Mouse (Mus musculus): ENCODE measurements at regions not wholly inside any gene's neighbourhood (a gene's known extent, or its start where the extent isn't known, plus 50 kb on each side); places are given as distances from the start of the nearest gene placed in this dataset.
"Not testable (repeated sequence)": the region's sequence is repeated elsewhere in the genome, so short reads cannot be mapped to it uniquely, and the experiment has no call there.

DNA sequence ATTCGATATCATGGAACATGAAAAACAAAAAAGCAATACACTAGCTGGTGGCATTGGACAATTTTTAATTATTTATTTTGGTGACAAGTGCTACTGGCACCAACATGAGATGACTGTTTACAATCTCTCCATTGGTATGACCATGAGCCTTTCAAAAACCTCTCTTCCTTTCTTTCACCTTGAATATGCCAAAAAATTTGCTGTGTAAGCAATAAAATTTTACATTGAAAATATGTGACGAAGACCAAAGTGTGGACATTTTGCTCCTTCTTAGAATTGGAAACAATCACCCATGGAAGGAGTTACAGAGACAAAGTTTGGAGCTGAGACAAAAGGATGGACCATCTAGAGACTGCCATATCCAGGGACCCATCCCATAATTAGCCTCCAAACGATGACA lies 83.4 kb upstream of the Gm49339 start:
- H3K36me3 ChIP-seq (replicated peaks; ENCODE audit: low read length); H3K4me1 ChIP-seq; H3K4me3 ChIP-seq (replicated peaks); H3K27me3 ChIP-seq (replicated peaks); H3K9me3 ChIP-seq: not testable (repeated sequence)

GRCm38 (mm10) chr10:51405141-51405540 lies 75.3 kb upstream of the Gm49339 start:
- H3K27me3 ChIP-seq (replicated peaks), result no peaks in the 10 kb centered on the region
- TF ChIP-seq GATA1 (IDR thresholded peaks at IDR 0.05; ENCODE audit: borderline replicate concordance, low read length) (no peak), FLI1 (IDR thresholded peaks at IDR 0.05; ENCODE audit: low read length) (no peak)
- no peaks in the 10 kb centered on the region for H3K36me3 ChIP-seq (replicated peaks; ENCODE audit: low read length)
- peak overlapping the region; percentile 66 for H3K4me3 ChIP-seq (replicated peaks)
- no peaks in the 10 kb centered on the region for H3K9me3 ChIP-seq
- H3K4me1 ChIP-seq, result peaks cover 3% of the 10 kb centered on the region; the same call in 1 of the 2 replicates

GRCm38 (mm10) chr10:51412795-51413194 lies 67.6 kb upstream of the Gm49339 start:
- H3K4me3 ChIP-seq (replicated peaks), result no peak overlapping the region
- TF ChIP-seq FLI1 (IDR thresholded peaks at IDR 0.05; ENCODE audit: low read length) (no peak), GATA1 (IDR thresholded peaks at IDR 0.05; ENCODE audit: borderline replicate concordance, low read length) (no peak)
- no peaks in the 10 kb centered on the region for H3K36me3 ChIP-seq (replicated peaks; ENCODE audit: low read length)
- no peaks in the 10 kb centered on the region for H3K27me3 ChIP-seq (replicated peaks)
- H3K4me1 ChIP-seq, result peaks cover 32% of the 10 kb centered on the region
- H3K9me3 ChIP-seq, result peaks cover 3% of the 10 kb centered on the region; the same call in 1 of the 2 replicates

DNA sequence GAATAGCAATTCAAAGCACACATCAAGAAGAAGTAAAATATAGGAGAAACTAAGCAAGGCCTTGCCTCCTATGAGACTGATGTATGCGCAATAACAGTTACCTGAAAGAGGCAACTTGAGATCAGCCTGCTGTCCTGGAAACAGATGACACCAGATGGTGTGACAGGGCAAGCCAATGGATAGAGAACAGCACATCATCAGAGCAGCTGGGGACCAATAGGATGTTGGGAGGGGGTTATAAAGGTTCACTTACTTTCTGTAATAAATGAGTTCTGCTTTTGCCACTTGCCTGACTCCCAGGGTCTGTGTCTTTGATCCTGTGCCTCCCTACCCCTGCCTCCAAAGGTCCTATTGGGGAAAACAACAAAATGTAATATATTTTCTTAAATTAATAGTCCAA lies 65.9 kb upstream of the Gm49339 start:
- H3K4me3 ChIP-seq (replicated peaks), result no peak overlapping the region
- H3K9me3 ChIP-seq, result peaks cover 3% of the 10 kb centered on the region; the same call in 1 of the 2 replicates
- no peaks in the 10 kb centered on the region for H3K27me3 ChIP-seq (replicated peaks)
- TF ChIP-seq FLI1 (IDR thresholded peaks at IDR 0.05; ENCODE audit: low read length) (no peak), GATA1 (IDR thresholded peaks at IDR 0.05; ENCODE audit: borderline replicate concordance, low read length) (no peak)
- no peaks in the 10 kb centered on the region for H3K36me3 ChIP-seq (replicated peaks; ENCODE audit: low read length)
- H3K4me1 ChIP-seq, result peaks cover 35% of the 10 kb centered on the region

GRCm38 (mm10) chr10:51416723-51417122 lies 63.7 kb upstream of the Gm49339 start:
- TF ChIP-seq GATA1 (IDR thresholded peaks at IDR 0.05; ENCODE audit: borderline replicate concordance, low read length) (no peak), FLI1 (IDR thresholded peaks at IDR 0.05; ENCODE audit: low read length) (no peak)

GRCm38 (mm10) chr10:51417221-51417911 lies 63.0 kb upstream of the Gm49339 start:
- no peaks in the 10 kb centered on the region for H3K9me3 ChIP-seq
- no peaks in the 10 kb centered on the region for H3K36me3 ChIP-seq (replicated peaks; ENCODE audit: low read length)
- no peaks in the 10 kb centered on the region for H3K27me3 ChIP-seq (replicated peaks)
- no peak overlapping the region for H3K4me3 ChIP-seq (replicated peaks)
- TF ChIP-seq FLI1 (IDR thresholded peaks at IDR 0.05; ENCODE audit: low read length), result no peak
- TF ChIP-seq GATA1 (IDR thresholded peaks at IDR 0.05; ENCODE audit: borderline replicate concordance, low read length), result no peak
- peaks cover 49% of the 10 kb centered on the region for H3K4me1 ChIP-seq

More at GRCm38 (mm10) chr10:51416723-51417122, 63.7 kb upstream of the Gm49339 start:
- no peaks in the 10 kb centered on the region for H3K9me3 ChIP-seq
- no peaks in the 10 kb centered on the region for H3K36me3 ChIP-seq (replicated peaks; ENCODE audit: low read length)
- H3K4me3 ChIP-seq (replicated peaks), result no peak overlapping the region
- peaks cover 42% of the 10 kb centered on the region for H3K4me1 ChIP-seq
- no peaks in the 10 kb centered on the region for H3K27me3 ChIP-seq (replicated peaks)

GRCm38 (mm10) chr10:51418550-51418949 lies 61.9 kb upstream of the Gm49339 start:
- Histone ChIP-seq H3K36me3 (replicated peaks; ENCODE audit: low read length) (no peaks in the 10 kb centered on the region), H3K4me3 (replicated peaks) (no peak overlapping the region), H3K27me3 (replicated peaks) (no peaks in the 10 kb centered on the region), H3K9me3 (no peaks in the 10 kb centered on the region), H3K4me1 (peaks cover 55% of the 10 kb centered on the region)
- no peak for TF ChIP-seq GATA1 (IDR thresholded peaks at IDR 0.05; ENCODE audit: borderline replicate concordance, low read length)
- no peak for TF ChIP-seq FLI1 (IDR thresholded peaks at IDR 0.05; ENCODE audit: low read length)

GRCm38 (mm10) chr10:51422501-51422900 lies 57.9 kb upstream of the Gm49339 start:
- H3K27me3 ChIP-seq (replicated peaks), result no peaks in the 10 kb centered on the region
- H3K9me3 ChIP-seq, result no peaks in the 10 kb centered on the region
- H3K36me3 ChIP-seq (replicated peaks; ENCODE audit: low read length), result no peaks in the 10 kb centered on the region
- TF ChIP-seq FLI1 (IDR thresholded peaks at IDR 0.05; ENCODE audit: low read length) (no peak), GATA1 (IDR thresholded peaks at IDR 0.05; ENCODE audit: borderline replicate concordance, low read length) (no peak)
- H3K4me3 ChIP-seq (replicated peaks), result no peak overlapping the region
- peaks cover 55% of the 10 kb centered on the region for H3K4me1 ChIP-seq

Measured in megakaryocyte, embryonic 14.5 days (primary cell).